Mouse (Mus musculus): ENCODE results near the gene Zfp773.
"Not testable (repeated sequence)": the region's sequence is repeated elsewhere in the genome, so short reads cannot be mapped to it uniquely, and the experiment has no call there.

Gene Zfp773

GRCm38 (mm10) chr7:7136379-7136866 is at the start of gene Zfp773:
Gene Zfp773 (minus strand): TSS chr7:7136755.
- DNase-seq, result peak in 1 of 2 experiments; percentile 38

DNA sequence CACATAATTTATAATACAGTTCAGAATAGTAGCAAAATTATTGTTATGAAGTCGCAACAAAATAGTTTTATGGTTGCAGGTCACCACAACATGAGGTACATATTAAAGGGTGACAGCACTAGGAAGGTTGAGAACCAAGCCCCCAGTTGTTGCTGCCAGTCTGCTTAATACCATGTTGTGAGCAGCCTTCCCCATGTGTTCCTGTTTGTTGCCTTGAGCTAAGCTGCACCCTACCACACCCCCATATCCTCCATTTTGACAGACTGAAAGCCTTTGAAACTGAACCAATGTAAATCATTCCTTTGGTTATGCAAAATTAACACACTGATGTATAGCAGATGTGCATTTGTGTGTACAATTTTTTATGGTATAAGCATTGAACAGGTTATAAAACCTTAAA is 49.3 kb upstream of the Zfp773 start:
- DNase-seq, result no peak

GRCm38 (mm10) chr7:7171227-7172147 is 34.9 kb upstream of the Zfp773 start, which contains the start of gene Zfp418:
Gene Zfp418 (plus strand): TSS chr7:7171330.
- peak; percentile 12 to 43 for DNase-seq

- no peak for DNase-seq
These were observed 9.5 kb upstream of the Zfp773 start for GRCm38 (mm10) chr7:7145991-7146608.

DNA sequence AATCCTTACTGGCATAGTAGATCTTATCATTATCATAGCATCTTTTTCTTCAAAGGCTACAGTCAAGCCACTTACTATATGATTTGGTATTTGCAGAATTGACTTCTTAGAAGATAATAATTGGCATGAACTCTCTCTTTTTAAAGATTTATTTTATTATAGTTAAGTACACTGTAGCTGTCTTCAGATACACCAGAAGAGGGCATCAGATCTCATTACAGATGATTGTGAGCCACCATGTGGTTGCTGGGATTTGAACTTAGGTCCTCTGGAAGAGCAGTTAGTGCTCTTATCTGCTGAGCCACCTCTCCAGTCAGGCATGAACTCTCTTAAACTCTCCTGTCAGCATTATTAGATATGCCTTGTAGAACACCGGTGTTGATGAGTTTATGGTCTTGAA is 7.7 kb upstream of the Zfp773 start:
- DNase-seq, result no peak

- DNase-seq, result no peak
These were observed 3.8 kb downstream of the Zfp773 start for GRCm38 (mm10) chr7:7132751-7133150.

GRCm38 (mm10) chr7:7130491-7131124 is 5.9 kb downstream of the Zfp773 start:
- not testable (repeated sequence) for DNase-seq

DNA sequence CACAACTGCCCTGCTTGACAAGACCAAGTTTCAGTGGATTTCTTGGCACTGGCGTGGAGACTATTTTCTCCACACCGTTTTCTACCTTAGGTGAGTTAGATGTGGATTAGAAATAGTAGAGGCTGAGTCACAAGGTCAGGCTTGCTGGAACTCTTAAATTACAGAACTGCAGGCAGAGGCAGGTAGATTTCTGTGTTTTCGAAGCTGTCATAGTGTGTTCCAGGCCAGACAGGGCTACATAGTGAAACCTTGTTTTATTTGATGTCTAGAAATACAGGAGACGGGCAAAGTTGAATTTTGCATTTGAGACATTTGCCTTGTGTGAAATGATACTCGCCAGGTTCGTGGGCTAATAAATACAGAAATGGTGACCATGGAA is 15.0 kb downstream of the Zfp773 start:
- no peak for DNase-seq

DNA sequence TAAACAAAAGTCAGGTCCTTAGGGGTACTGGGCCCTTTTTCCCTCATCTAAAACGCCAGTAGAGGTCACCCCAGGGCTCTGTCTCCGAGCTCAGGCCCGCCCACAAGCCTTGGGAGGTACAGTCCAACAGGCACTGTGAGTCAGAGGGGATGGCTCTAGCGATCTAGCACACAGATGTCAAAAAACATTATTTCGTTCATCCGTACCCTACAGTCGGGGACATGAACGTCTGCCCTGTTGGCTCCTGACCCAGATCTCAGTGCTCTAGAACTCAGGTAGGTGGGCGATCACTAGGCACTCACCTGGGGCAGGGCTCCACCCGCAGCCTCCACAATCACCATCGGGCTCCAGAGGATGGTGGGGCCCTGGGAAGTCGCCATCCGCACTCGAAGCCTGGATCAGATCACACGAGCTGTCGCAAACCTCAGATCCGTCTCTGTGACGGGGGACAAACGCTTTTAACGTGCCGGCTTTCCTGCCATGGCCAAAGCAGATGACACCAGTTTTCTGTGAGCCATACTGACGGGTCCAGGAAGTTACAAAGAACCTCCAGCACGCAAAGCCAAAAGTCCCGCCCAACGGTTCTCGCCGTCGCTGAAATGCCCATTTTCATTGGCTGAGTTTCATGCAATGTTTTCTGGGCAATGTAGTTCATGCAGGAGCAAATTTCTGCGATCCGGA is 15.5 kb downstream of the Zfp773 start, which contains the start of gene Zfp954:
Gene Zfp954, minus strand, starts transcription at position 568 of the 681 bp plus-strand sequence.
- peak; percentile 68 to 74 for DNase-seq

DNA sequence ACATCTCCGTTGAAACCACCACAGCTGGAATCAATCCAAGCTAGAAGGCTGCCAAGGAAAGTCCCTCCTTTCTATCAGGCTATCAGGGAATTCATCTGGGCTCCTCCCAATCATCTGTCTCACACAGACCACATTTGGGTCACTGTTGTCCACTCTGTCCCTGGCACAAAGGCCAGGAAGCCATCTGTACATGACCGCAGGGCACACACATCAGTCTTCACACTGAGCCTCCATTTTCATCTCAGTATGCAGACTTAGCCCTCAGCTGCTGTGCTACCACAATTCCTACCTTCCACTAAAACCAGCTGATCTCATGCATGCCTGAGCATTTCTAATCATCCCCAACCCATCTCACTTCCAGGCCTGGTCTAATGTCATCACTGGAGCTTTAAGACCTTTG is 18.1 kb downstream of the Zfp773 start:
- DNase-seq, result no peak

- no peak for DNase-seq
These were observed 28.1 kb downstream of the Zfp773 start for GRCm38 (mm10) chr7:7108501-7108900.
